Mouse (Mus musculus) gastrocnemius, adult 8-10 months (tissue): Measurements from ENCODE around the gene Cyp2f2. TPM values are rescaled to one million over a fixed set of nuclear protein-coding genes. Genes with fewer than 3 reads are reported as not detected.

Experiments used
- DNase-seq, 2 experiments: peaks; one replicate each; pipeline ENCODE4 v3.0.0; 2022; ENCODE audit warnings: low spot score in 2 of 2
- total RNA-seq, 4 experiments: library from RNA; stranded (reverse); gene quantifications; 2 replicates each; pipeline ENCODE4 v1.2.4; 2022

Gene Cyp2f2
- total RNA-seq: 1 to 10 TPM in 2 of 4 experiments, under 1 TPM in 2; 0.34 to 1.2 (median 0.77) TPM

DNA sequence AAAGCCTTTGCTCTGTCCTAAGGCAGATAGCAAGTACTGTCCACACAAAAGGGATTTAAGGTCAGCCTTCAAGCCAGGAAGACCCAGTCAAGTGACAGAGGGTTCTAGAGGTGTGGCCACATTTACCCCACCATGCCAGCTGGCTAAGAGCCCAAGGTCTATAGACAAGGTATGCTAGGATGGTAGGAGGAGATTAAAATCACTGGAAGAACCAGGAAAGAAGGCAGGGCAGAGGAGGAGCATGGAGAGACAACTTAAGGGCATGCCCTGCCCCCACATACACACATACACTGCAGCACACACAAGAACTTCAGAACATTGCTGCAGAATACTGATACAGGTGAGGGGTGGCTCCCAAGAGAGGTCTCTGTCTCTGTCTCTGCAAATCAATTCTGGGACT, at the start of gene Cyp2f2:
Gene Cyp2f2 (plus strand): TSS at position 234 of the 400 bp plus-strand sequence.
- no peak for DNase-seq

DNA sequence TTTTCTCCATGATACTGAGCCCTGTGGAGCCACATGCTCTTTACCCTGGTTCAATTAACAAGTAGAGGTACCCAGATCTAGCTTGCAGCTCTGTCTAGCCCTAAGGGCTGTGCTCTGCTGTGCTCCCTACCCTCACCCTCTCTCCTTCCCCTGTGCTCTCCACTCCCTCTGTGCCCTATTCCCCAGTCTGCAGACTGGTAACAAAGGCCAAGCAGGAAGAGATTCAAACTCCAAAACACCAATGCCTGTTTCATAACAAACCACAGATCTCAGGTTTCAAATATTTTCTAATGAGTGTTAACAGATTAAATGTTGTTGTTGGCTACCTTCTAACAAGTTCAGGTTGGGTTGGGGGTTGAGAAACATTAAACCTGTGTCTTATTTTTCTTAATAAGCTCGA, 41.1 kb upstream of the Cyp2f2 start:
- no peak for DNase-seq

DNA sequence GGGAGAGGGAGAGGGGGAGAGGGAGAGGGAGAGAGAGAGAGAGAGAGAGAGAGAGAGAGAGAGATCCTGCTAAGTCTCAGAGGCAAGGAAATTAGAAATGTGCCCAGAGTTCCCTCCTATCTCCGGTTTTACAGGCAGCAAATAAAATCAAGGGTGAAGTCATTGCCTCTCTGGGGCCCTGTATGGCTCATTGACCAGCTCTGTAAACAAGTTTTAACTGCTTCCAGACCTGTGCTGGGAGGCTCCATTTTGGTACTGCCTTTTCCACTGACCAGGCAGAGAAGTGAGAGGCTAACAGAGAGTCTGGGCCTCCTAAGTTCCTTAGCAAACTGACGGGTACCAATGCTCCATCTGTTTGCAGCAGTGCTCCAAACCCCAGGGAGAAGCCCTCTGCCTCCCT, 38.1 kb upstream of the Cyp2f2 start:
- no peak for DNase-seq

DNA sequence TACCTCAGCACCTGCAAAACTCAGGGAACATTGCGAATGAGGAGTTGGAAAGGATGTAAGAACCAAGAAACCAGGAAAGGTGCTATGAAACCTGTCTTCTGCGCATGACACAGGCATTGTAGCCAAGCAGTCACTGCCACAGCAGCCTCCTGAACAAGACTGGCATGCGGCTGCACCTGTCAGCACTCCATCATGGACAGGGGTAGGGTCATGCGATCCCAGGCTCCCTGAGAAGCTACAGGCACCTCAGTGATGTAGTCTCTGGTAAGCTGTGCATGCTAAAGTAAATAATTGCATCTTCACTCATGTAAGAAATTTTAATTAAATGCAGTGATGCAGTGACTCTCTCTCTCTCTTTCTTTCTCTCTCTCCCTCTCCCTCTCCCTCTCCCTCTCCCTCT, 28.7 kb upstream of the Cyp2f2 start:
- DNase-seq: no peak

DNA sequence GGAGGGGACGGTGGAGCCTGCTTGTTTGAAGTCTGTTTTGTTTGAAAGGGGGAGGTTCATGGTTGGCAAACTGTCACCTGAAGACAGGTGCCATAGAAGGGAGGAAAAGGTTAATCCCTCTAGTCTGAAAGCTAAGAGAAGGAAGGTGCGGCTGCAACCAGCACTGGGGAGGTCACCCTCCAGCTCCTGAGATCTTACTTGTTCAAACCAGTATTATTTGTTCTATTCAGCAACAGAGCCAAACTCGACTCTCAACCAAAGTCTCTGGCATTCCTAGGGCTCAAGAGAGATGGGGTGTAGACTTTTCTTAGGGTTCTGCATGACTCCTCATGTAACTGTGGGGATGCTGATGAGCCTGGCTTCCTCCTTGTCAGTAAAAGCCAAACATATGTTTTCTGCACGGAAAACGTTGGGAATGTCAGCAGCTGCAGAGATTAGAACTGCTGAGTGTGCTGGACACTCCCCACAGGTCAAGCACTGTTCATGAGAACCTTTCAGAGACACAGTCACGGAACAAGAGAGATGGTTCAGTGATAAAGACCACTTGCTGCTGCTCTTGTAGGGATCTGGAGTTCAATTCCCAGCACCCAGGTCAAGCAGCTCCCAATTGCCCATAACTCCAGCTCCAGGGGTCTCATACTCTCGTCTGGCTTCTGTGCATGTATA, 27.5 kb upstream of the Cyp2f2 start:
- no peak for DNase-seq

DNA sequence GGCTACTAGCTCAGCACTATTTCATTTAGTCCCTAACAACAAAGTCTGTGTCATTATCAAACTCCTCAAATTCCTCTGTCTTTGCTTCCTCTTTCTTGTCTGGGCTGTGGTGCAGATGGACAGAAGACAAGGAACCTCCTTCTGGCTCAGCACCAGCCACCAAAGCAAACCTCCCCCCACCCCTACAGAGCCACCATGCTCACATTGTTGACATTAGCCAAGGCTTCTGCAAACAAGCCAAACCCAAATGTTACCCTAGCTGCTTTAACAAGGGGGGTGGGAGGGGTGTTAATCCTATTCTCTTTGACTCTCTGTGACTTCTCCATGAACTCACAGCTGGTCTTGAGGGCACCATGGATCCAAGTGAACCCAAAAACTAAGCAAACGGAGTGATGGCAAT, 26.8 kb upstream of the Cyp2f2 start:
- no peak for DNase-seq

DNA sequence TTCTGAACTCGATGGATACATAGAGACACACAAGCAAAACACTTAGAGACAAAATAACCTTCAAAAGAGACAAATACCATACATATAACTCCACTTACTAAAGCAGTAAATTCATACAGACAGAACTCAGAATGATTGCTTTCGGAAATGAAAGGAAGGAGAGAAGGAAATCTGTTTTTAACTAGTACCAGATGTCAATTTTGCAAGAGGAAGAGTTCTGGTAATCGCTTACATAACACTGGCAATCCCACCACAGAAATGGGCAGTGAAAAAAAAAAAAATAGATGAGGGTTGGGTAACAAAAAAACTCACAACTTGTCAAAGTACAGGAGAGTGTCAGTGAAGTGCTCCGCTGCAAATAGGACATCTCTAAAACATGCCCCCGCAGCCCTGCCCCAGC, 14.8 kb upstream of the Cyp2f2 start:
- no peak for DNase-seq

GRCm38 (mm10) chr7:27110327-27110726, 9.4 kb upstream of the Cyp2f2 start:
- DNase-seq: no peak

DNA sequence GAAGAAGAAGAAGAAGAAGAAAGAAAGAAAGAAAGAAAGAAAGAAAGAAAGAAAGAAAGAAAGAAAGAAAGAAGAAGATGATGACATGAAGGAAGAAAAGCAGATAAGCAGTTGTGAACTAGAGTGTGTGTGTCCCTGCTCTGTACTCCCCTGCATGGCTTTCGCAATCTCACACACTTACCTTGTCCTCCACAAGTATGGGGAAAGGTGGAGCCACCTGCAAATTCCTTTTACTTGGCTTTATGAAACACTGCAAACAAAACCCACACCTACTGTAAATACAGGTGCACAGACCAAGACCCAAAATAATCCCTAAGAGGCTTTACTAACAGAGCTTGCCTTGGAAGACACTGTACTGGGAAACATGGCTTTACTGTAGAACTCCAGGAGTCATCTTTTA, 8.7 kb upstream of the Cyp2f2 start:
- DNase-seq: no peak

DNA sequence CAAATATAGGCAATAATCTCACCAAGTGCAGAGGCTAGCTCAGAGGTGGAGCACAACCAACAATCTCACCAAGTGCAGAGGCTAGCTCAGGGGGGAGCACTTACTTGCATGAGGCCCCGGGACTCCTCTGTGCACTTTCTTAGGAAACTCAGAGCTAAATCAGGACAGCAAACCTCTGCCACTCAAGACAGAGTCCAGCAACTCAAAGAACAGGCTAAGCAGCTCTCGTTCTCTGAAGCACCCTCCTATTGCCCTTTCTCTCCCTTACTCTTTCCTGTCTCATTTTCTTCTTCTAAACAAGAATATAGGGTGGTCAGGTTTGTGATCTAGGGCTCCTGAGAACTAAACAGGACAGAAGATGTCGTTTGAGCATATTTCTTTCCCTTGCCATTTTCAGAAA, 7.7 kb upstream of the Cyp2f2 start:
- DNase-seq: no peak

DNA sequence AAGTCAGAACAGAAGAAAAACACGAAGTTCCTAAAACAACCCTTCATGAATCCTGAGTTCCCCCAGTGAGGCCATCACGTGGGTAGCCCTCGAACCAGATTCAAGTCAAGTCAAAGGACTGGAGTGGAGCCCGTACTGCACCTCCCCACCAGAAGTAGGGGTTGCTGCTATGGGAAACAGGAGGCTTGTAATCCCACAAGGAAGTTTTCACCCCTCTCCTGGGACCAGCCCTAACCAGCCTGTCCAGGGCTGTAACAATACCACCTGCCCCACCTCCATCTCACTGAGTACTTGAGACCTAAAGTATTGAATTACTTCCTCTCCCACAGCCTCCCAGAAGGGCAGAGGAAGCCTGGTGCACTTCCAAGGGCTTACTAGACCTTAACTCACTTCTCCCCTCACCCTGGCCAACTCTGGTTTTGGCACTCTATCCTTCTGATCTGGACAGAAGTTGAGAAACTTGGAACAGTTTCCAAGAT, 1.6 kb upstream of the Cyp2f2 start:
- DNase-seq: peak; percentile 43 to 45

- DNase-seq: no peak
These were observed 4.7 kb downstream of the Cyp2f2 start for GRCm38 (mm10) chr7:27124305-27124832.

- DNase-seq: no peak
These were observed 5.3 kb downstream of the Cyp2f2 start for GRCm38 (mm10) chr7:27124969-27125368.

- DNase-seq: no peak
These were observed 8.5 kb downstream of the Cyp2f2 start for GRCm38 (mm10) chr7:27128162-27128561.

DNA sequence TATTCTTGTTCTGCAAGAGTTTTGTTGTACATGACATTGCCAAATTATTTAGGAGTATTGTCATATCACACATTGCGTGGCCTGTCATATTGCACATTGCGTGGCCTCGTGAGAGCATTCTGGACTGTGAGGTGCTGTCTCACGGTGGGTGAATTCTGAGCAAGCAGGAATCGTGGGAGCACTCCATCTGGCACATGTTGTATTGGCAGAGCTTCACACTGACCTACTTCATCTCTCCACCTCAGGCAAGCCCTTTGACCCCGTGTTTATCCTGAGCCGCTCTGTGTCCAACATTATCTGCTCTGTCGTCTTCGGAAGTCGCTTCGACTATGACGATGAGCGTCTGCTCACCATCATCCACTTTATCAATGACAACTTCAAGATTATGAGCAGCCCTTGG, 9.2 kb downstream of the Cyp2f2 start:
- no peak for DNase-seq

DNA sequence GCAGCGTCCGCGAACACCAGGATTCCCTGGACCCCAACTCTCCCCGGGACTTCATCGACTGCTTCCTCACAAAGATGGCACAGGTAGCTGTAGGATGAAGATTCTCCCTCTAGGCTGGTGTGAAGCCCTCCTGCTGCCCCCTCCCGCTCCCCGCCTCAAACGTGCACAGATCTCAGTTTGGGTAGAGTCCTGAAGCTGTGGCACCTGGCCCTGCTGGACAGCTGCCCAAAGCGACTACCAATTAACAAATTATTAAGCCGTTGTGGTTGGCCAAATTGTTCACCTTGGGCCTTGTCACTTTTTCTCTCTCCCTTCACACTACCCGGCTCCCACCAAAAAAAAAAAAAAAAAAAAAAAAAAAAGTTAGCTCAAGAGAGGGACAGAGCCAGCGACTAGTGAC, 10.1 kb downstream of the Cyp2f2 start:
- DNase-seq: no peak

- DNase-seq: no peak
These were observed 11.0 kb downstream of the Cyp2f2 start for GRCm38 (mm10) chr7:27130521-27131370.

DNA sequence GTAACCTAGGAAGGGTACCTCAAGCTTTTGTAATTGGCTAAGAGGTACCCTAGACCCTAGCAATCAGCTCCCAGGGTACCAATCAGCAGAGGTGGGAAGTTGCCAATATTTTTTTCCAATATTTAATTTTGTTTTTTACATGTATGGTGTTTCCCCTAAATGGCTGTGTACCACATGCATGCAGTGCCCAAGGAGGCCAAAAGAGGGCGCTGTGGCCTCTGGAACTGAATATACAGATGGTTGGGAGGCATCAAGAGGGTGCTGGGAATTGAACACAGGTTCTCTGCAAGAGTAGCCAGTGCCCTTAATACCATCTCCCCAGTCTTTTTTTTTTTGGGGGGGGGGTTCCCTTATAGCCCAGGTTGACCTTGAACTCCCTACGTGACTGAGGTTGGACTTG, 11.7 kb downstream of the Cyp2f2 start:
- no peak for DNase-seq

- no peak for DNase-seq
These were observed 12.9 kb downstream of the Cyp2f2 start for GRCm38 (mm10) chr7:27132588-27132987.

DNA sequence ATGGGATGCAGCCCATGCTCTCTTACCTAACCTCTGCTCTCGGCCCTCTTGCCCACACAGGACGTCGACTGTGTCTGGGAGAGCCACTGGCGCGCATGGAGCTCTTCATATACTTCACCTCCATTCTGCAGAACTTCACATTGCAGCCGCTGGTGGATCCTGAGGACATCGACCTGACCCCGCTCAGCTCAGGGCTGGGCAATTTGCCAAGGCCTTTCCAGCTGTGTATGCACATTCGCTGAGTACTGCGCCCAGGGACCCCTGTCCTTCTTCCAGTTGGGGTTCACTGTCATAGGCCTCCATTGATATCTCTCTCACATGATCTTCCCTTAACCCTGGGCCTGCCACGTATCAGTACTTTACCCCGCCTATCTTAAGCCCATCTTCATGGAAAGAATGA, 13.4 kb downstream of the Cyp2f2 start:
- DNase-seq: no peak

DNA sequence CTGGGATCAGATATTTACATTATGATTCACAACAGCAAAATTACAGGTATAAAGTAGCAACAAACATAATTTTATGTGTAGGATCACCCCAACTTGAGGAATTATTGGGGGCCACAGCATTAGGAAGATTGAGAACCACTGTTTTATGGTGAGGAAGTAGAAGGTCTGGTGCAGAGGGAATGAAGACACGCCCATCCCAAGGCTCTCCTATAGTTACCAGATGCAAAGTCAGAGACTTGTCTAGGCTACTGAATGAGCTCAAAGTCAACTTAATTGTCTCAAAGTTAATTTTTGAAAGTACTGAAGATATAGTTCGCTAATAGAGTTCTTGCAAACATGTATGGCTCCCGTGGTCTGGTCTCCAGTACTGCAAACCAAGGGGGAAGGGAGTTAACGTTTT, 14.0 kb downstream of the Cyp2f2 start:
- DNase-seq: no peak

- DNase-seq: no peak
These were observed 16.8 kb downstream of the Cyp2f2 start for GRCm38 (mm10) chr7:27136410-27136996.
